Mouse (Mus musculus) G1E (cell line): ENCODE results near the gene Rpl29.

Experiments
- CTCF ChIP-seq: IDR thresholded peaks from 2 replicates; pipeline ENCODE4 v1.5.1; 2012; ENCODE audit warnings: low read depth, low read length, inconsistent platforms, mixed read lengths
- GATA1 ChIP-seq: IDR thresholded peaks from 2 replicates; pipeline ENCODE4 v1.6.1; 2012; ENCODE audit warnings: borderline replicate concordance, low read length, inconsistent platforms, mixed read lengths
- TAL1 ChIP-seq: conservative IDR thresholded peaks from 2 replicates; pipeline ENCODE4 v1.6.1; 2012; ENCODE audit warnings: low read depth, low read length, inconsistent platforms, mixed read lengths

- TF ChIP-seq CTCF (no peak), TAL1 (no peak), GATA1 (no peak)
Observed at GRCm38 (mm10) chr9:106478101-106478500, 48.8 kb downstream of the Rpl29 start.
